Mouse (Mus musculus) liver, adult (tissue): Measurements from ENCODE around the gene Pde11a.

Experiments
- GATA4 ChIP-seq: IDR thresholded peaks from 2 replicates; pipeline ENCODE4 v1.6.1; 2014; ENCODE audit warnings: mild to moderate bottlenecking, low read length; ENCODE audit not compliant: insufficient replicate concordance

Gene Pde11a

DNA sequence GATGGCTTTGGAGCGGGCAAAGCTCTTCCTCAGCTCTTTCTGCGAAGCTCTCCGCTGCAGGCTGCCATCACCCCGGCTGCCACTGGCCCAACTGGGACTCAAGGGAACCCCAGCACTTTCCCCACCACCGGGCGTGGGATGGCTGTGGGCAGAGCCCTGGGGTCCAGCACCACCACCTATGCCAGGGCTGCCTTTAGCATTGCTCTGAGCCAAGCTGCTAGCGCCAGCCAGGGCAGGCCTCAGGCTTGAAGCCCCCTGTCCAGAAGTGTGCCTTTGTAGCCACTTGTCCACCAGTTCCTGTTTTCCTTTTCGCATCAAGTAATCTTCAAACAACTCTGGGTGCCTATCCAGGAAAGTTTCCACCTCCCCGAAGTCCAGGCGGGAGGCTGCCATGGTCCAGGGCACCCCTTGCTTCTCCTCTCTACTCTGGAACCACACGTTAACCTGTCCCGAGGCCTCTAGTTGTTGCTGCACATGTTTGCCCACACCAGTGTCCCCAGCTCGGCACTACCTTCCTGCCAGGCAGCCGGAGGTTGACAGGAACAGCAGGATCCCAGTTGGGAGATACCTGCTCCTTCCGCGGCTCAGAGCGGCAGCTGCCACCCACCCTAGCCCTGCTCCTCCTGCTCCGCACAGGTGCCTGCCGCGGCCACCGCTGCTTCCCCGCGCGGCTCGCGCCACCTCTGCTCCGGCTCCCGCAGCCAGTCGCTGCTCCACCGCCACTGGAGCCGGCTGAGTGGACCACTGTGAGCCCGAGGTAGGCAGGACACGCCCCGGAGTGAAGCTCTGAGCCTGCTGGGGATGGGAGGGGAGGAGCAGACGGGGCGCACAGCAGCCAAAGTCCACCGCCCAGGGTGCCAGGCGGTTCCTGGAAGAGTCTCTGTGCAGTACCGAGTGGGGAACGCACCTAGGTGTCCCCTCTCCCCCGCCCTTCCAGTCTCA is at the start of gene Pde11a:
Gene Pde11a, minus strand, starts transcription at position 560 of the 942 bp plus-strand sequence.
- no peak for TF ChIP-seq GATA4

- no peak for TF ChIP-seq GATA4
Measured at GRCm38 (mm10) chr2:76386531-76386930, 48.0 kb upstream of the Pde11a start.

- TF ChIP-seq GATA4, result no peak
Measured at GRCm38 (mm10) chr2:76378646-76379045, 40.1 kb upstream of the Pde11a start.

GRCm38 (mm10) chr2:76374544-76375206 is 36.1 kb upstream of the Pde11a start:
- no peak for TF ChIP-seq GATA4

DNA sequence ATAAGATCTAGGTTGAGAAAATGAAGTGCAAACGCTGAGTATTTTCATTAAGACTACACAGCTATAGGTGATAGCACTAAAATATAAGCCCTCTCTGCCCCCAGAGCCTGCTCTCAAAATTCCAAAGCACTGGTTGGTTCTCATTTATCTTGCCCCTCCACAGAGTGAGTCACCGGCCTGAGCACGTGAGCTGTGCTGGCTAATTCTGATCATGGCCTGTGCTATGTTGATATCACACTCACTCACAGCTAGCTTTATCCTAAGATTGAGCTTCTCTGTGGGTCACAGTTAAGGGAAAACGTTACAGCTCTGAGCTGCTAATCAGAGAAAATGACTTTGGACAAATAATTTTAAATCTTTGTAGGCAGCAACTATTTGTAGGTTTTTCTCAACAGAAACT is 33.7 kb upstream of the Pde11a start:
- TF ChIP-seq GATA4, result no peak

GRCm38 (mm10) chr2:76370656-76370922 is 32.0 kb upstream of the Pde11a start:
- TF ChIP-seq GATA4, result no peak

DNA sequence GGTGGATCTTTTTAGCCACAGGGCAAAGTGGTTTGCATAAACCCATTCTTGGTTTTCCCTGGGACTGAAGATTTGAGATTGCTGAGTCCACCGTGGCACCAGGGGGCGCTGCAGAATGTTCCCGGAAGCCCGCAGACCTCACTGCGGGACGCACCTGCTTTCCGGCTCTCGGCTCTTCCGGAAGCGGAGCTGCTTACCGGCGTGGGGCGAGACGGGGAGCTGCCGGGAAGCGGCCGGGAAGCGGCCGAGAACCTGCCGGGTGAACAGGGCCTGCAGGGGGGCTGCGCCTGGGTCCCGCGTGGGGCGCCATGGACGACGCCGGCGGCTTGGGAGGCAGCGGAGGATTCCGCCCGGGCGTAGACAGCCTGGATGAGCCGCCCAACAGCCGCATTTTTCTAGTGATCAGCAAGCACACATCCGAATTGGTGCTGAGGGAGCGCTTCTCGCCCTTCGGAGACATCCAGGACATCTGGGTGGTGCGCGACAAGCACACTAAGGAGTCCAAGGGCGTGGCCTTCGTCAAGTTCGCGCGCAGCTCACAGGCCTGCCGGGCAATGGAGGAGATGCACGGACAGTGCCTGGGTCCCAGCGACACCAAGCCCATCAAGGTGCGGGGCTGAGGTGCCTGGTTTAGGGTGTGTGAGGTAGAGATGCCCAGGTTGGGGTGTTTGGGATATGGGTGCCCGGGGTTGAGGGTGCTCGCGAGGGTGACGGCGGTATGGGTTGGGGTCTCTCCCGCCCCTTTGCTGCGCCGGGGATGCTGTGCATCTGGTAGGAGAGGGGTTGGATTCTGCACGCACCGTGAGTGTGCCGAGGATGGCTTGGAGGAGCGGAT is 31.5 kb upstream of the Pde11a start, which contains the start of gene Rbm45:
Gene Rbm45, plus strand, starts transcription at position 164 of the 835 bp plus-strand sequence.
- no peak; the same call in 1 of the 2 replicates for TF ChIP-seq GATA4

DNA sequence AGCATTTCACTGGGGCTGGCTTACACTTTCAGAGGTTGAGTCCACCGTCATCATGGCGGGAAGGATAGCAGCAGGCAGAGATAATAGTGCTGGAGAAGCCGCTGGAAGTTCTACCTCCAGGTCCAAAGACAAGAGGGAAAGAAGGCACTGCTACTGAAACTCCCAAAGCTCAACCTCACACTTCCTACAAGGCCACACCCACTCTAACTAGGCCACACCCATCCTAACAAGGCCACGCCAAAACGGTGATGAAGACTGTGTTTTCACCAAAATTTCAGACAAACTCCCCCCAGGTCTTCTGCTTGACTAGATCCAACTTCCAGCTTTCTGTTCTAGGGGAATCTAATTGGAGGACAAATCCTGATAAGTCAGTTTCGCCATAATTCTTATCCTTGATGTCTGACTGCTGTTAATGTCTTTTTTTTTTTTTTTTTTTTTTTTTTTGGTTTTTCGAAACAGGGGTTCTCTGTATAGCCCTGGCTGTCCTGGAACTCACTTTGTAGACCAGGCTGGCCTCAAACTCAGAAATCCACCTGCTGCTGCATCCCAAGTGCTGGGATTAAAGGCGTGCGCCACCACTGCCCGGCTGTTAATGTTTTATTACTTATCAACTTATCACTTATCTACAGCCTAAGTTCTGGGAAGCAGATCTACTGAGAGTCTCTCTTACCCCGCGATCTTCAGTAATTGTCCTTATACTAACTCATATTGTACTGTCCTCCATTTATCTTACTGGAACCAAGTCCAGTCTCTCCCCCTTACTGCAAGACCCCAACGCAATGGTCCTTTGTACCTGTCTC is 30.5 kb upstream of the Pde11a start:
- no peak for TF ChIP-seq GATA4

DNA sequence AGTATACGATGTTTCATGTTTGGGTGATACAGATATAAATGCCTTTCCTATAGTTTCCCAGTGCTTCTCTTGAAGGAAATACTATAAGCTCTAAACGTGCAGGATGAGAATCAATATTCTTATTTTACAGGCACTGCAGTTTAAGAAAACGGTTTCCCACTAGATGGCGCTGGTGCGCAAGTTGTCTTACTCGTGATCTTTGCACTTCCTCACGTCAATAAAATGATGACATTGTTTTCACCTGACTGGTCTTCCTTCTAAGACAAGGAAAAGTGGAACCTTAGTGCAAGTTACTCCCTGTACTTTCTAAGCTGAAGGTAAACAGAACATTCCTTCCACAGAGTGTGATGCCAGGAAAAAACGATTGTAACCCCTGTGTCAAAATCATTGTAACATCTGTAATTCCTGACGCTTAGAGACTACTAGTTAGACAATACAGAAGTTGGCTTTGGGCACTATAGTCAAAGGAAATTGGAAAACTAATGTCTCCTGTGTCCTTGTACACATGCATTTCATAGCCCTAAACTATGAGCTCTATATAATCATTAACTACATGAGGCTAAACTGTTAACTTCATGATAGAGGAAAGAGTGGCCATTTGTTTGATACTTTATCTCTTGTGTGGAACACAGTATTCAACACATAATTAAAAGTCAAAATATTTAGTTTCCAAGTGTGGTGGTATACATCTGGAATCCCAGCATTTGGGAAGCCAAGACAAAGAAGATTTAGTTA is 28.8 kb upstream of the Pde11a start:
- no peak for TF ChIP-seq GATA4

DNA sequence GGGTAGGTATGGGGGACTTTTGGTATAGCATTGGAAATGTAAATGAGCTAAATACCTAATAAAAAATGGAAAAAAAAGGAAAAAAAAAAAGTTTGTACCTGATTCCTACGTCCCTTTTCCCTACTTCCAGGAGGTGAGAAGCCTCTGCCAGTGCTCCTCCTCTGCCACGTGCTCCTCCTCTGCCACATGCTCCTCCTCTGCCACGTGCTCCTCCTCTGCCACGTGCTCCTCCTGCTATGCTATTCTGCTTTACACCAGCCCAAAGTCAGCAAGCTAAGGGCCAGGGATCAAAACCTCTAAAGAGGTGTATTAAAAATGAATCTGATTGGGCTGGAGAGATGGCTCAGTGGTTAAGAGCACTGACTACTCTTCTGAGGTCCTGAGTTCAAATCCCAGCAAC is 27.2 kb upstream of the Pde11a start:
- TF ChIP-seq GATA4, result no peak

DNA sequence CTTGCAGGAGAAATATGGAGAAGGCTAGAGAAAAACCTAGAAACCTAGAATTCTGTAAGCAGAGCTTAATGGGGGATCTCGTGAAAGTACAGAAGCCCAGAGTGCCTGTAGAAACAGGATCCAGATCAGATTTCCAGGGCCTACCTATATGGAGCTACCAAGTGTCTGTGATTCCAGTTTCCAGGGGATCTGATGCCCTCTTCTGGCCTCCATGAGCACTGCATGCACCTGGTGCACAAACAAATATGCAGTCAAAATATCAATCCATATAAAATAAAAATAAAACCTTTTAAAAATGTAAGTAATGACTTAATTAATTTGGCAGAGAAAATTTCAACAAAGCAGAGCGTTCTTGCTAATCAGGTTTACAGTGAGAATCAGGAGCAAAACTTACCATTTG is 23.5 kb upstream of the Pde11a start:
- TF ChIP-seq GATA4, result no peak

DNA sequence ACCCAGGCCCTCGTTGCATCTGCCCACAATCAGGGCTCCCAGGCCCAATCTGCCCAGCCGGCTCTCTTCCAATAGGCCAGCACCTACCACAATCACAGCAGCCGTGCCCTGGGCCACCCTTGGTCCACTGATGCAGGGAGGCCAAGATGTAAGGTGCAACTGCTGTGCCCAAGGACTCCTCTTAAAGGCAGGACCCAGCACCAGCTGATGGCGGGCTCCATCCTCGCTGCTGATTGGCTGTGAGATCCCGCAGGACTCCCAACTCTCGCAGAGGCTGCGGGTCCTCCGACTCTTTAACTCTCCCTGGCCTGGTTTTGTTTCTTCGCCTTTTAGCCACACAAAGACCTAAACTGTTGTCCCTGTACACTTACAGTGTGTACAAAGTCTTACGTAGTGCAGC is 21.7 kb upstream of the Pde11a start, which contains the start of gene Cyct:
Gene Cyct, minus strand, starts transcription at position 225 of the 400 bp plus-strand sequence.
- no peak for TF ChIP-seq GATA4

GRCm38 (mm10) chr2:76347839-76348238 is 9.3 kb upstream of the Pde11a start:
- TF ChIP-seq GATA4, result no peak

GRCm38 (mm10) chr2:76342146-76342545 is 3.6 kb upstream of the Pde11a start:
- TF ChIP-seq GATA4, result no peak

DNA sequence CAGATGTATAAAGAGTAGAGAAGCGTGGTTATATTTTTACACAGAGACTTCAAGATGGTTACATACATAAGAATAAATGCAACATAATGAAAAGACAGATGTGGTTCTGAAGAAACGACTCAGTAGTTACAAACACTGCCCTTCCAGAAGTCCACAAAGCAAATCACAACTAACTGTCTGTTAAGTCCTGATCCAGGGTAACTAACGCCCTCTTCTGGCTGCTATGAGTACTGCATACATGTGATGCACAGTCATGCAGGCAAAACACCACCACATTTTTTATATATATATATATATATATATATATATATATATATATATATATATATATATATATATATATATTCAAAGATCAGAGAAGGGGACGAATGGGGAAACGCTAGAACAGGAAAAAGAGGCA is 4.0 kb downstream of the Pde11a start:
- TF ChIP-seq GATA4, result no peak
